Mouse (Mus musculus) macrophage (primary cell): ENCODE measurements around the gene Lsm2. TPM values are rescaled to one million over a fixed set of nuclear protein-coding genes. Genes with fewer than 3 reads are reported as not detected.

Experiments
- H3K27ac ChIP-seq: fragments of 350-480 bp; formaldehyde crosslinking; 2 replicates; pipeline ENCODE4 v1.9.0; 2021
- H3K36me3 ChIP-seq: fragments of 350-480 bp; formaldehyde crosslinking; 2 replicates; pipeline ENCODE4 v1.9.0; 2021; ENCODE audit errors: inconsistent target
- H3K4me3 ChIP-seq: fragments of 350-480 bp; formaldehyde crosslinking; 2 replicates; pipeline ENCODE4 v1.9.0; 2021; ENCODE audit errors: inconsistent target
- H3K79me2 ChIP-seq: fragments of 350-480 bp; formaldehyde crosslinking; 2 replicates; pipeline ENCODE4 v1.9.0; 2021; ENCODE audit errors: inconsistent target
- WGBS: methylation state at CpG from one replicate; pipeline ENCODE4 v1.1.7; 2026; ENCODE audit warnings: inconsistent platforms; ENCODE audit not compliant: missing documents; 5-methylcytosine and 5-hydroxymethylcytosine counted together
- polyA plus RNA-seq: library from polyadenylated mRNA; stranded (reverse); fragments of 250-400 nt; gene quantifications from 3 replicates; pipeline ENCODE4 v1.2.4, GENCODE M21; 2018; ENCODE audit warnings: inconsistent platforms

The Lsm2 gene
- polyA plus RNA-seq, 1 experiment from 2014 or later = 52.8 TPM

GRCm38 (mm10) chr17:35019894-35020293 lies 38.2 kb downstream of the Lsm2 start:
- H3K4me3 ChIP-seq = no peak overlapping the region
- H3K36me3 ChIP-seq = peaks cover 5% of the 10 kb centered on the region; the same call in 1 of the 2 replicates
- WGBS = 97% methylated on average over 11 of the region's 11 CpGs
- no peaks in the 10 kb centered on the region for H3K79me2 ChIP-seq
- H3K27ac ChIP-seq = no peak overlapping the region

- Histone ChIP-seq H3K4me3 (no peak overlapping the region), H3K27ac (no peak overlapping the region), H3K79me2 (no peaks in the 10 kb centered on the region), H3K36me3 (no peaks in the 10 kb centered on the region)
- WGBS = 99% methylated on average over 8 of the region's 8 CpGs
Measured at GRCm38 (mm10) chr17:35020551-35020950, 38.9 kb downstream of the Lsm2 start.

GRCm38 (mm10) chr17:35021163-35021808 lies 39.6 kb downstream of the Lsm2 start:
- Histone ChIP-seq H3K27ac (no peak overlapping the region), H3K79me2 (no peaks in the 10 kb centered on the region), H3K36me3 (no peaks in the 10 kb centered on the region), H3K4me3 (no peak overlapping the region)
- WGBS = 28% methylated on average over 17 of the region's 17 CpGs

GRCm38 (mm10) chr17:35021842-35022477 lies 40.3 kb downstream of the Lsm2 start:
- Histone ChIP-seq H3K27ac (no peak overlapping the region), H3K4me3 (no peak overlapping the region), H3K79me2 (no peaks in the 10 kb centered on the region), H3K36me3 (no peaks in the 10 kb centered on the region)
- 66% methylated on average over 6 of the region's 6 CpGs for WGBS

- WGBS = 97% methylated on average over 8 of the region's 8 CpGs
- Histone ChIP-seq H3K27ac (no peak overlapping the region), H3K79me2 (no peaks in the 10 kb centered on the region), H3K36me3 (no peaks in the 10 kb centered on the region), H3K4me3 (no peak overlapping the region)
Measured at GRCm38 (mm10) chr17:35022541-35023060, 40.9 kb downstream of the Lsm2 start.

- WGBS = 95% methylated on average over 5 of the region's 5 CpGs
- H3K27ac ChIP-seq = 0 out of 2 replicates have a peak overlapping the region, but pooled peaks have one; percentile 7
Measured at GRCm38 (mm10) chr17:35023221-35023620, 41.6 kb downstream of the Lsm2 start.

GRCm38 (mm10) chr17:35023756-35024155 lies 42.1 kb downstream of the Lsm2 start:
- Histone ChIP-seq H3K36me3 (no peaks in the 10 kb centered on the region), H3K27ac (0 out of 2 replicates have a peak overlapping the region, but pooled peaks have one; percentile 7), H3K4me3 (no peak overlapping the region), H3K79me2 (no peaks in the 10 kb centered on the region)
- WGBS = 14% methylated on average over 4 of the region's 4 CpGs

More at GRCm38 (mm10) chr17:35023221-35023620, 41.6 kb downstream of the Lsm2 start:
- Histone ChIP-seq H3K4me3 (no peak overlapping the region), H3K79me2 (no peaks in the 10 kb centered on the region), H3K36me3 (no peaks in the 10 kb centered on the region)

- Histone ChIP-seq H3K27ac (0 out of 2 replicates have a peak overlapping the region, but pooled peaks have one; percentile 7), H3K4me3 (no peak overlapping the region), H3K36me3 (no peaks in the 10 kb centered on the region), H3K79me2 (no peaks in the 10 kb centered on the region)
- 68% methylated on average over 11 of the region's 13 CpGs for WGBS
Measured at GRCm38 (mm10) chr17:35024261-35024660, 42.6 kb downstream of the Lsm2 start.

GRCm38 (mm10) chr17:35024691-35025488 lies 43.2 kb downstream of the Lsm2 start:
- whole genome bisulfite sequencing = 26% methylated on average over 9 of the region's 10 CpGs
- Histone ChIP-seq H3K4me3 (no peak overlapping the region), H3K79me2 (no peaks in the 10 kb centered on the region), H3K27ac (0 out of 2 replicates have a peak overlapping the region, but pooled peaks have one; percentile 1), H3K36me3 (no peaks in the 10 kb centered on the region)

GRCm38 (mm10) chr17:35026206-35026605 lies 44.5 kb downstream of the Lsm2 start:
- no peak overlapping the region for H3K4me3 ChIP-seq
- WGBS = 97% methylated on average over 5 of the region's 5 CpGs
- H3K27ac ChIP-seq = no peak overlapping the region
- H3K36me3 ChIP-seq = no peaks in the 10 kb centered on the region
- no peaks in the 10 kb centered on the region for H3K79me2 ChIP-seq

- no peak within 1 kb of the TSS for H3K27ac ChIP-seq
Measured at GRCm38 (mm10) chr17:35027277-35028068, 45.8 kb downstream of the Lsm2 start, which contains the start of gene Sapcd1. Gene Sapcd1, minus strand, starts transcription at chr17:35028016.

GRCm38 (mm10) chr17:35028315-35028714 lies 46.7 kb downstream of the Lsm2 start:
- no peaks in the 10 kb centered on the region for H3K79me2 ChIP-seq
- whole genome bisulfite sequencing = 61% methylated on average over 2 of the region's 2 CpGs
- H3K27ac ChIP-seq = no peak overlapping the region
- H3K36me3 ChIP-seq = no peaks in the 10 kb centered on the region
- no peak overlapping the region for H3K4me3 ChIP-seq

More at GRCm38 (mm10) chr17:35027277-35028068, 45.8 kb downstream of the Lsm2 start, which contains the start of gene Sapcd1:
- H3K4me3 ChIP-seq = no peak within 1 kb of the TSS
- 66% methylated on average over 13 of the region's 13 CpGs for WGBS
- no peaks in the 10 kb centered on the region for H3K79me2 ChIP-seq
- H3K36me3 ChIP-seq = no peaks in the 10 kb centered on the region

- Histone ChIP-seq H3K4me3 (no peak overlapping the region), H3K27ac (no peak overlapping the region), H3K36me3 (no peaks in the 10 kb centered on the region), H3K79me2 (no peaks in the 10 kb centered on the region)
- WGBS = 29% methylated on average over 19 of the region's 19 CpGs
Measured at GRCm38 (mm10) chr17:35029691-35030532, 48.2 kb downstream of the Lsm2 start.
